Mouse (Mus musculus) liver, embryonic 14.5 days (tissue): ENCODE data around the gene Rasgef1b. TPM values are rescaled to one million over a fixed set of nuclear protein-coding genes. Genes with fewer than 3 reads are reported as not detected.

Experiments
- ATAC-seq: fragments of 200-750 bp; cut with Nextera tagmentation; 2 replicates; pipeline ENCODE4 v1.8.0; 2017; ENCODE audit warnings: moderate number of reproducible peaks, mild to moderate bottlenecking, moderate library complexity; ENCODE audit not compliant: insufficient read depth
- DNase-seq, 3 experiments: peaks; one replicate each; pipeline ENCODE4 v3.0.0-alpha.2; 2012 to 2013; ENCODE audit warnings: low read depth in 3 of 3, low spot score in 3 of 3
- H3K27ac ChIP-seq: fragments of 300-500 bp; sonication (generic); 2 replicates; pipeline ENCODE4 v1.5.1; 2014; ENCODE audit warnings: moderate library complexity, mild to moderate bottlenecking, control low read depth, inconsistent platforms
- H3K27me3 ChIP-seq: fragments of 300-500 bp; sonication (generic); 2 replicates; pipeline ENCODE4 v1.6.1; 2014; ENCODE audit warnings: mild to moderate bottlenecking, low read length, moderate library complexity; ENCODE audit not compliant: control insufficient read depth, insufficient read depth
- H3K36me3 ChIP-seq: fragments of 300-500 bp; sonication (generic); replicated peaks from 2 replicates; pipeline ENCODE4 v1.6.1; 2014; ENCODE audit warnings: low read depth; ENCODE audit not compliant: control insufficient read depth, insufficient read depth
- H3K4me1 ChIP-seq, 2 experiments: fragments of 200-500 bp in 1 of 2; fragments of 300-500 bp in 1 of 2; sonication (generic) in 1 of 2; replicated peaks; 2 replicates each; pipeline ENCODE4 v1.6.1; 2012 to 2014; ENCODE audit warnings: antibody characterized with exemption in 1 of 2, inconsistent platforms in 1 of 2, low read length in 1 of 2; ENCODE audit not compliant: control insufficient read depth in 2 of 2, insufficient read depth in 2 of 2
- H3K4me2 ChIP-seq: fragments of 300-500 bp; sonication (generic); 2 replicates; pipeline ENCODE4 v1.6.1; 2014; ENCODE audit warnings: low read depth, mild to moderate bottlenecking, control low read depth, moderate library complexity
- H3K4me3 ChIP-seq, 2 experiments: fragments of 200-500 bp in 1 of 2; fragments of 300-500 bp in 1 of 2; sonication (generic) in 1 of 2; 2 replicates each; pipeline ENCODE4 v1.5.1; 2012 to 2014; ENCODE audit warnings: low read depth in 2 of 2, low read length in 2 of 2, mild to moderate bottlenecking in 2 of 2, control low read depth in 1 of 2, inconsistent platforms in 1 of 2, moderate library complexity in 1 of 2; ENCODE audit not compliant: insufficient read depth in 1 of 2
- H3K9ac ChIP-seq: fragments of 300-500 bp; sonication (generic); replicated peaks from 2 replicates; pipeline ENCODE4 v1.6.1; 2014; ENCODE audit warnings: mild to moderate bottlenecking, control low read depth, moderate library complexity
- H3K9me3 ChIP-seq: fragments of 300-500 bp; sonication (generic); 2 replicates; pipeline ENCODE4 v1.6.1; 2016; ENCODE audit warnings: low read length, mixed read lengths; ENCODE audit not compliant: control insufficient read depth
- CTCF ChIP-seq: IDR thresholded peaks from 2 replicates; pipeline ENCODE4 v1.5.1; 2016; ENCODE audit warnings: antibody characterized with exemption, low read depth, control low read depth
- EP300 ChIP-seq: IDR thresholded peaks from 2 replicates; pipeline ENCODE4 v1.6.1; 2016; ENCODE audit warnings: antibody characterized with exemption, low read depth
- WGBS: fragments of 180-500 bp; shearing (Covaris S2); extraction: QIAGEN DNeasy Blood & Tissue Kit; methylation state at CpG from one replicate; pipeline ENCODE4 v1.1.7; 2014; ENCODE audit not compliant: insufficient replicate concordance; 5-methylcytosine and 5-hydroxymethylcytosine counted together
- polyA plus RNA-seq, 2 experiments: library from polyadenylated mRNA; depleted of rRNA in 1 of 2; stranded (reverse) in 1 of 2; unstranded in 1 of 2; fragments of >200 nt; fragmentation: Nextera tagmentation in 1 of 2; extraction: Ambion mirVana in 1 of 2; gene quantifications; 2 replicates each; pipeline versions ENCODE4 v1.2.1 to v1.2.3; 2012 to 2014

Rasgef1b gene
- polyA plus RNA-seq, 2 experiments: 2.8 to 4.2 TPM

- Histone ChIP-seq H3K4me2 (no peak overlapping the region), H3K9ac (no peak overlapping the region), H3K9me3 (no peaks in the 10 kb centered on the region), H3K4me3 (no peak overlapping the region), H3K36me3 (no peaks in the 10 kb centered on the region), H3K27ac (no peak overlapping the region), H3K27me3 (no peaks in the 10 kb centered on the region), H3K4me1 (no peaks in the 10 kb centered on the region)
- 76% methylated on average over 7 of the region's 7 CpGs for WGBS
- DNase-seq (no peak), ATAC-seq (no peak)
- TF ChIP-seq EP300 (no peak), CTCF (no peak)
These were observed 14.0 kb upstream of the Rasgef1b start for GRCm38 (mm10) chr5:99742874-99743273.

GRCm38 (mm10) chr5:99742056-99742455, 13.2 kb upstream of the Rasgef1b start:
- 47% methylated on average over 8 of the region's 8 CpGs for WGBS
- ATAC-seq (no peak), DNase-seq (no peak)

GRCm38 (mm10) chr5:99737937-99738727, 9.3 kb upstream of the Rasgef1b start:
- no peak for DNase-seq
- H3K4me3 ChIP-seq: no peak overlapping the region
- H3K27me3 ChIP-seq: no peaks in the 10 kb centered on the region
- H3K4me2 ChIP-seq: no peak overlapping the region
- ATAC-seq: no peak
- no peak overlapping the region for H3K27ac ChIP-seq
- TF ChIP-seq EP300: no peak
- no peak for TF ChIP-seq CTCF
- 33% methylated on average over 10 of the region's 10 CpGs for WGBS
- no peaks in the 10 kb centered on the region for H3K36me3 ChIP-seq
- H3K9ac ChIP-seq: no peak overlapping the region
- H3K9me3 ChIP-seq: no peaks in the 10 kb centered on the region
- H3K4me1 ChIP-seq: no peaks in the 10 kb centered on the region

More at GRCm38 (mm10) chr5:99742056-99742455, 13.2 kb upstream of the Rasgef1b start:
- no peak overlapping the region for H3K9ac ChIP-seq
- H3K4me3 ChIP-seq: no peak overlapping the region
- no peaks in the 10 kb centered on the region for H3K36me3 ChIP-seq
- no peaks in the 10 kb centered on the region for H3K9me3 ChIP-seq
- H3K27ac ChIP-seq: no peak overlapping the region
- no peak for TF ChIP-seq CTCF
- no peak for TF ChIP-seq EP300
- H3K27me3 ChIP-seq: no peaks in the 10 kb centered on the region
- H3K4me2 ChIP-seq: no peak overlapping the region
- no peaks in the 10 kb centered on the region for H3K4me1 ChIP-seq

GRCm38 (mm10) chr5:99729931-99730330, 1.1 kb upstream of the Rasgef1b start:
- Histone ChIP-seq H3K4me1 (no peaks in the 10 kb centered on the region), H3K27ac (no peak overlapping the region), H3K9me3 (no peaks in the 10 kb centered on the region), H3K27me3 (peaks cover 31% of the 10 kb centered on the region), H3K4me3 (no peak overlapping the region), H3K9ac (no peak overlapping the region), H3K36me3 (no peaks in the 10 kb centered on the region), H3K4me2 (no peak overlapping the region)
- 44% methylated on average over 1 of the region's 1 CpGs for WGBS
- ATAC-seq (no peak), DNase-seq (no peak)
- TF ChIP-seq EP300: no peak
- TF ChIP-seq CTCF: no peak

- ATAC-seq (no peak), DNase-seq (no peak)
- TF ChIP-seq EP300 (no peak), CTCF (no peak)
- H3K36me3 ChIP-seq: no peaks in the 10 kb centered on the region
- H3K9me3 ChIP-seq: no peaks in the 10 kb centered on the region
- H3K4me1 ChIP-seq: no peaks in the 10 kb centered on the region
- H3K4me2 ChIP-seq: no peak overlapping the region
- no peak overlapping the region for H3K4me3 ChIP-seq
- no peak overlapping the region for H3K9ac ChIP-seq
- H3K27ac ChIP-seq: no peak overlapping the region
- WGBS: 4% methylated on average over 18 of the region's 18 CpGs
- peaks cover 31% of the 10 kb centered on the region for H3K27me3 ChIP-seq
These were observed 557 bp upstream of the Rasgef1b start for GRCm38 (mm10) chr5:99729361-99729882.
